Mouse (Mus musculus) kidney, embryonic 16.5 days (tissue): Measurements from ENCODE around the gene Kin. TPM values are rescaled to one million over a fixed set of nuclear protein-coding genes. Genes with fewer than 3 reads are reported as not detected.

Experiments
- ATAC-seq: fragments of 200-750 bp; cut with Nextera tagmentation; 2 replicates; pipeline ENCODE4 v1.8.0; 2017; ENCODE audit warnings: moderate TSS enrichment; ENCODE audit not compliant: low FRiP score, low TSS enrichment
- H3K27ac ChIP-seq: fragments of 300-500 bp; sonication (generic); 2 replicates; pipeline ENCODE4 v1.5.1; 2014; ENCODE audit warnings: low read length
- H3K27me3 ChIP-seq: fragments of 300-500 bp; sonication (generic); 2 replicates; pipeline ENCODE4 v1.6.1; 2014; ENCODE audit warnings: low read length, control low read depth, mixed read lengths; ENCODE audit not compliant: insufficient read depth
- H3K36me3 ChIP-seq: fragments of 300-500 bp; sonication (generic); 2 replicates; pipeline ENCODE4 v1.6.1; 2014; ENCODE audit warnings: low read length, control low read depth, mixed read lengths; ENCODE audit not compliant: insufficient read depth
- H3K4me1 ChIP-seq: fragments of 300-500 bp; sonication (generic); 2 replicates; pipeline ENCODE4 v1.6.1; 2014; ENCODE audit warnings: low read length, control low read depth, mixed read lengths; ENCODE audit not compliant: insufficient read depth
- H3K4me2 ChIP-seq: fragments of 300-500 bp; sonication (generic); replicated peaks from 2 replicates; pipeline ENCODE4 v1.6.1; 2014; ENCODE audit warnings: low read depth, low read length
- H3K4me3 ChIP-seq: fragments of 300-500 bp; sonication (generic); 2 replicates; pipeline ENCODE4 v1.5.1; 2014; ENCODE audit warnings: mild to moderate bottlenecking, low read length
- H3K9ac ChIP-seq: fragments of 300-500 bp; sonication (generic); replicated peaks from 2 replicates; pipeline ENCODE4 v1.6.1; 2014; ENCODE audit warnings: low read length
- H3K9me3 ChIP-seq: fragments of 300-500 bp; sonication (generic); 2 replicates; pipeline ENCODE4 v1.6.1; 2016; ENCODE audit warnings: low read length, control low read depth
- WGBS: fragments of 180-500 bp; shearing (Covaris S2); extraction: QIAGEN DNeasy Blood & Tissue Kit; methylation state at CpG from one replicate; pipeline ENCODE4 v1.1.7; 2014; 5-methylcytosine and 5-hydroxymethylcytosine counted together
- polyA plus RNA-seq: library from polyadenylated mRNA; unstranded; fragments of >200 nt; fragmentation: Nextera tagmentation; extraction: Ambion mirVana; gene quantifications from 2 replicates; pipeline ENCODE4 v1.2.1, GENCODE M21; 2015

Gene Kin
- polyA plus RNA-seq, 1 experiment from 2014 or later, result 28.5 TPM

DNA sequence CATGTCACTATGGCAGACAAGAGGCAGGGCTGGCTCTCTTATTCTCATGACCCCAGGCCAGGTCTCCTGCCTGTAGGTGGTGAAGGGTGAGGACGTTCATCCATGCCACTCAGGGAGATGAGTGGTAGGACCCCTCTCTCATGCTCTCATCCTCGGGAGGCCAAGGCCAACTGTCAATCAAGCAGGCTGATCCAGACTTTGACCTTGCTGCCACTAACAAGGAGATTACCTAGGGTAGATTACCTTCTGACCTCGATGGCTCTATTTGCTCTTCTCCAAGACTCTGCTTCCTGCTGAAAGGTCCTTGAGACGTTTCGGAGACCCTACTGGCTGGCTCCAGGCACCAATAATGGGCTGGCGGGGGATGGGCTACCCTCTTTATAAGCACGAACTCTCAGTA is 5.9 kb upstream of the Kin start:
- 82% methylated on average over 7 of the region's 7 CpGs for WGBS
- Histone ChIP-seq H3K9me3 (no peaks in the 10 kb centered on the region), H3K4me3 (no peak overlapping the region), H3K9ac (no peak overlapping the region), H3K27me3 (no peaks in the 10 kb centered on the region), H3K4me1 (peaks cover 22% of the 10 kb centered on the region), H3K27ac (no peak overlapping the region), H3K36me3 (peaks cover 10% of the 10 kb centered on the region), H3K4me2 (no peak overlapping the region)
- ATAC-seq, result no peak

- H3K4me2 ChIP-seq, result no peak overlapping the region
- ATAC-seq, result no peak
- peaks cover 10% of the 10 kb centered on the region for H3K36me3 ChIP-seq
- peaks cover 27% of the 10 kb centered on the region for H3K4me1 ChIP-seq
- no peaks in the 10 kb centered on the region for H3K27me3 ChIP-seq
- H3K4me3 ChIP-seq, result no peak overlapping the region
- no peaks in the 10 kb centered on the region for H3K9me3 ChIP-seq
- 71% methylated on average over 8 of the region's 8 CpGs for WGBS
- no peak overlapping the region for H3K27ac ChIP-seq
- H3K9ac ChIP-seq, result no peak overlapping the region
These were observed 3.7 kb upstream of the Kin start for GRCm38 (mm10) chr2:10076675-10077074.

DNA sequence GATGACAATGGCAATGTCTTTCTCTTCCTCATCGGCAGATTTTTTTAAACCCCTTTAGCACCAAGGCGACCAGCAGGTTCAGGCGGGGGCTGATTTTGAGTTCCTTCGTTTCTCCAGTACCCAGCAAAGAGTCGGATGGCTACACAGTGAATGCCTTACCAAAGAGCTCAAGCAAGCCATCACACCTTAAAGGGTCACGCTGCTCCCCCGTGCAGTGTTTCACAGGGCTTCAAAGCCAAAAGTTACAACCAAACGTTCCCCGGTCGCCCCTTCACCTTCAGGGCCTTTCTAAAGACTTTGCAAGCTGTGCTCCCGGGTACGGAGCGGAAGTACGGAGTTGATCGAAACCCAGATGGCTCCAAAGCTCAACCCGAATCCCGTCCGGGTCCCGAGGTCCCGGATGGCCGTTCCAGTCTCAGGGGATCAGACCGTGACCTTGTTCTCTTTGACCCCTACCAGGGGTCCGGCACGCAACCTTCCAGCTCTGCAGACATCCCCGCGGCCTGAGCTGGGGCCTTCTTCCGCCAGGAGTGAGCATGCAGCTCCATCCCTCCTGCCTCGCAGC is 566 bp upstream of the Kin start:
- Histone ChIP-seq H3K36me3 (peaks cover 6% of the 10 kb centered on the region; the same call in 1 of the 2 replicates), H3K4me1 (peaks cover 30% of the 10 kb centered on the region), H3K9me3 (no peaks in the 10 kb centered on the region), H3K9ac (peak overlapping the region; percentile 97), H3K4me3 (peak overlapping the region; percentile 80), H3K27ac (peak overlapping the region; percentile 92), H3K4me2 (peak overlapping the region; percentile 67), H3K27me3 (no peaks in the 10 kb centered on the region)
- under 1% methylated on average over 28 of the region's 28 CpGs for WGBS
- ATAC-seq, result no peak; the same call in 1 of the 2 replicates

- 87% methylated on average over 5 of the region's 5 CpGs for WGBS
- ATAC-seq, result no peak
- no peak overlapping the region; the same call in 1 of the 2 replicates for H3K9ac ChIP-seq
These were observed 1.2 kb downstream of the Kin start for GRCm38 (mm10) chr2:10081453-10082080.

GRCm38 (mm10) chr2:10082737-10083136 is 2.3 kb downstream of the Kin start:
- Histone ChIP-seq H3K27me3 (no peaks in the 10 kb centered on the region), H3K27ac (no peak overlapping the region), H3K4me2 (no peak overlapping the region), H3K36me3 (peaks cover 16% of the 10 kb centered on the region; the same call in 1 of the 2 replicates), H3K9ac (no peak overlapping the region), H3K9me3 (no peaks in the 10 kb centered on the region), H3K4me1 (peaks cover 23% of the 10 kb centered on the region), H3K4me3 (no peak overlapping the region)
- no peak for ATAC-seq
- WGBS, result 22% methylated on average over 1 of the region's 1 CpGs

More at GRCm38 (mm10) chr2:10081453-10082080, 1.2 kb downstream of the Kin start:
- Histone ChIP-seq H3K27ac (no peak overlapping the region), H3K27me3 (no peaks in the 10 kb centered on the region), H3K4me1 (peaks cover 30% of the 10 kb centered on the region), H3K4me2 (peak overlapping the region; percentile 86), H3K36me3 (peaks cover 8% of the 10 kb centered on the region; the same call in 1 of the 2 replicates), H3K4me3 (peak overlapping the region; percentile 80), H3K9me3 (no peaks in the 10 kb centered on the region)

- no peak overlapping the region for H3K9ac ChIP-seq
- WGBS, result 77% methylated on average over 8 of the region's 8 CpGs
- H3K4me1 ChIP-seq, result no peaks in the 10 kb centered on the region
- H3K4me3 ChIP-seq, result no peak overlapping the region
- H3K4me2 ChIP-seq, result no peak overlapping the region
- H3K9me3 ChIP-seq, result no peaks in the 10 kb centered on the region
- no peak for ATAC-seq
- peaks cover 45% of the 10 kb centered on the region for H3K36me3 ChIP-seq
- H3K27ac ChIP-seq, result no peak overlapping the region
- no peaks in the 10 kb centered on the region for H3K27me3 ChIP-seq
These were observed 7.0 kb downstream of the Kin start for GRCm38 (mm10) chr2:10087256-10087850.

GRCm38 (mm10) chr2:10094327-10095100 is 14.1 kb downstream of the Kin start:
- no peaks in the 10 kb centered on the region for H3K4me1 ChIP-seq
- no peak for ATAC-seq
- peaks cover 32% of the 10 kb centered on the region for H3K36me3 ChIP-seq
- no peaks in the 10 kb centered on the region for H3K27me3 ChIP-seq
- H3K9ac ChIP-seq, result no peak overlapping the region
- H3K4me3 ChIP-seq, result no peak overlapping the region
- H3K27ac ChIP-seq, result no peak overlapping the region
- WGBS, result 76% methylated on average over 14 of the region's 14 CpGs
- no peak overlapping the region for H3K4me2 ChIP-seq
- no peaks in the 10 kb centered on the region for H3K9me3 ChIP-seq

- no peaks in the 10 kb centered on the region for H3K36me3 ChIP-seq
- no peaks in the 10 kb centered on the region for H3K27me3 ChIP-seq
- WGBS, result 33% methylated on average over 9 of the region's 9 CpGs
- H3K4me1 ChIP-seq, result no peaks in the 10 kb centered on the region
- ATAC-seq, result no peak
- no peak overlapping the region for H3K27ac ChIP-seq
- no peaks in the 10 kb centered on the region for H3K9me3 ChIP-seq
- H3K4me3 ChIP-seq, result no peak overlapping the region
- H3K4me2 ChIP-seq, result no peak overlapping the region
- no peak overlapping the region for H3K9ac ChIP-seq
These were observed 18.3 kb downstream of the Kin start for GRCm38 (mm10) chr2:10098598-10099215.

DNA sequence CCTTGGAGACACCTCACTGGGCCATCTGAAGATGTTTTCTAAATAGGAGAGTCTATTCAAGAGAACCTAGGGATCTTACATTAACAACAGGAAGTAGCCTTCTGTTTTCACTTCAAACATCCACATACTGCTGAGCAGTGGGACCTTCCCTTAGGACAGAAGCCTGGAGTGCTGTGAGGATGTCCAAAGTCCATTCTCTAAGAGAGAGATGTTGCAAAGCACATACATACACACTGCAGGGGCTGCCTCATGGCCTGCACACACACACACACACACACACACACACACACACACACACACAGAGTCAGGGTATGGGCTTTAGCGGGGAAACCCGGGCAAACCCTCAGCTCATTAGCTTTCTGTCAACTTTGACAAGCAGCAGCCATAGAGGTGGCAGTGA is 20.1 kb downstream of the Kin start:
- Histone ChIP-seq H3K4me3 (no peak overlapping the region), H3K27ac (no peak overlapping the region), H3K9me3 (no peaks in the 10 kb centered on the region), H3K4me1 (no peaks in the 10 kb centered on the region), H3K27me3 (no peaks in the 10 kb centered on the region), H3K36me3 (no peaks in the 10 kb centered on the region), H3K4me2 (no peak overlapping the region), H3K9ac (no peak overlapping the region)
- ATAC-seq, result no peak; the same call in 1 of the 2 replicates
- WGBS, result 66% methylated on average over 2 of the region's 2 CpGs
